ENCODE assay signal across 32 mouse cellular contexts in the genomic region with DNA sequence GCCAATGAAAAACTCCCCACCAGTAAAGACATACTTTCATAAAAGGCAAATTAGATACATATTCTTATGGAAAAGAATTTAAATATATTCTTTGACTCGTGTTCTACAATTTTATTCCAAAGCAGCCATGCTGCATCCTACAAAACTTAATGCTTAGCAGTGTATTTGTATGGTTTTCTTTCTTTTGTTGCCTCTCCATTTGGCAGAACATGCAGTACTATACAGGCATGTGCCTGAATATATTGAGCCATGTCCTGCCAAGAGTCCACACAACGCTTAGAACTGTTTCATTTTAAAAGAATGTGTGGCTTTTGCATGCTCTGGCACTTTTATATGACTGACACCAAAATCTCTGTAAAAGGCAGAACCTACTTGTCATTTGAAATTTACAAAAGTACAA.
"Had no signal": no experiment of that assay in that cellular context is flagged by ENCODE, and none has a peak within 500 bp of the region (broad histone marks: within the 10 kb centered on the region; RNA-seq: fewer than 3 reads in every experiment).

No protein-coding gene starts in this region.

- H3K27ac ChIP-seq: heart, embryonic 15.5 days; hindbrain, embryonic 10.5 days; hindbrain, embryonic 12.5 days; hindbrain, embryonic 13.5 days; hindbrain, embryonic 14.5 days; hindbrain, embryonic 15.5 days; hindbrain, postnatal 0 days; intestine, embryonic 15.5 days; kidney, embryonic 15.5 days; kidney, postnatal 0 days; layer of hippocampus, adult 2 months; left cerebral cortex, adult 2 months had no signal

- ATAC-seq: hindbrain, embryonic 16.5 days; hindbrain, postnatal 0 days; inflammation-experienced regulatory T-cells, adult 6 months; intestine, embryonic 15.5 days; intestine, embryonic 16.5 days; intestine, postnatal 0 days had no signal

- H3K9ac ChIP-seq: heart, embryonic 15.5 days; hindbrain, embryonic 12.5 days; hindbrain, embryonic 13.5 days; hindbrain, embryonic 14.5 days; hindbrain, embryonic 15.5 days; intestine, embryonic 15.5 days; kidney, embryonic 15.5 days had no signal

- H3K9me3 ChIP-seq: heart, embryonic 15.5 days; hindbrain, embryonic 10.5 days; hindbrain, embryonic 12.5 days; hindbrain, embryonic 13.5 days; hindbrain, embryonic 15.5 days; intestine, embryonic 15.5 days; kidney, embryonic 15.5 days had no signal

- H3K4me2 ChIP-seq: heart, embryonic 15.5 days; hindbrain, embryonic 12.5 days; hindbrain, embryonic 13.5 days; hindbrain, embryonic 14.5 days; hindbrain, embryonic 15.5 days; intestine, embryonic 15.5 days; kidney, embryonic 15.5 days had no signal

- H3K27me3 ChIP-seq: heart, embryonic 15.5 days; hindbrain, embryonic 12.5 days; hindbrain, embryonic 13.5 days; hindbrain, embryonic 15.5 days; intestine, embryonic 15.5 days; kidney, embryonic 15.5 days had no signal

- H3K4me3 ChIP-seq: heart, embryonic 15.5 days; hindbrain, embryonic 10.5 days; hindbrain, embryonic 12.5 days; hindbrain, embryonic 13.5 days; hindbrain, embryonic 15.5 days; intestine, embryonic 15.5 days; kidney, embryonic 15.5 days; layer of hippocampus, adult 2 months; left cerebral cortex, adult 2 months had no signal

- H3K36me3 ChIP-seq: heart, embryonic 15.5 days; hindbrain, embryonic 10.5 days; hindbrain, embryonic 12.5 days; hindbrain, embryonic 13.5 days; hindbrain, embryonic 15.5 days; intestine, embryonic 15.5 days; kidney, embryonic 15.5 days had no signal

- H3K4me1 ChIP-seq: heart, embryonic 15.5 days; hindbrain, embryonic 10.5 days; hindbrain, embryonic 12.5 days; hindbrain, embryonic 13.5 days; hindbrain, embryonic 15.5 days; intestine, embryonic 15.5 days; kidney, embryonic 15.5 days had no signal

- DNase-seq: heart, postnatal 10 days; heart, postnatal 14 days; heart, postnatal 36 days; heart, postnatal 4 days; kidney, adult 11 months; kidney, adult 18-20 months; kidney, adult 2 months; kidney, adult 8-10 months; kidney, adult 9 months; kidney, postnatal 10 days; kidney, postnatal 14 days; kidney, postnatal 25 days; kidney, postnatal 36 days; kidney, postnatal 4 days; layer of hippocampus, adult 9-11 months; layer of hippocampus, postnatal 36 days had no signal
